Mouse (Mus musculus) layer of hippocampus, adult 11-12 months (tissue): ENCODE measurements at regions not wholly inside any gene's neighbourhood (a gene's known extent, or its start where the extent isn't known, plus 50 kb on each side); places are given as distances from the start of the nearest gene placed in this dataset.

ENCODE experiments used
- DNase-seq: peaks from one replicate; pipeline ENCODE4 v3.0.0; 2022; ENCODE audit warnings: low spot score

GRCm38 (mm10) chr19:52048378-52048978 lies 215.6 kb upstream of the Ins1 start:
- no peak for DNase-seq

GRCm38 (mm10) chr19:52068806-52069205 lies 195.3 kb upstream of the Ins1 start:
- DNase-seq, result peak; percentile 7

GRCm38 (mm10) chr19:52069919-52070528 lies 194.1 kb upstream of the Ins1 start:
- DNase-seq, result no peak

- no peak for DNase-seq
Measured at GRCm38 (mm10) chr19:52071234-52071633, 192.9 kb upstream of the Ins1 start.

GRCm38 (mm10) chr19:52079020-52079419 lies 185.1 kb upstream of the Ins1 start:
- DNase-seq, result no peak

GRCm38 (mm10) chr19:52112398-52112797 lies 151.7 kb upstream of the Ins1 start:
- no peak for DNase-seq
